28 mouse cellular contexts compared by ENCODE assay signal in the genomic region with DNA sequence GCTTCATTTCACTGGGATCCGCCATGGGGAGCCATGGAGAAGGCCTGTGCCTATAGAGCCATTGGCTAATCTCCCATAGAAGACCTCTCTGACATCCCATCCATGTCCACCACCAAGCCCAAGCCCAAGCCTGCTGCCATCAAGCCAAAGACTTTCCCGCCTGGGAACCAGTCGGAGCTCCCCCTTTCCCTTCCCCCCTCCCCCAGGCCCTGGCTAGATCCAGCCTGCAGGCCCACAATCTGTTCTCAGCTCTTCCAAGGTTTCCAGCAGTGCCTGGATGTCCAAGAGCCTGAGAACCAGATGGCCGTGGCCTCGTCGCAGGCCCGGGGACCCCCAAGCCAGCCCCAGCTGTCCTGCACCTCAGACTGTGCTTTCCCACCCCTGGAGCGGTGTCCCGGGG.
"Had no signal": no experiment of that assay in that cellular context is flagged by ENCODE, and none has a peak within 500 bp of the region (broad histone marks: within the 10 kb centered on the region; RNA-seq: fewer than 3 reads in every experiment).

No protein-coding gene starts in this region.

- DNase-seq: left cerebral cortex, postnatal 4 days; liver; liver, embryonic 13.5 days; liver, postnatal 0 days; lung, adult 18-20 months; lung, adult 2 months; lung, embryonic 14.5 days; lung, postnatal 10 days; lung, postnatal 14 days; lung, postnatal 36 days; lung, postnatal 4 days; midbrain, embryonic 14.5 days had no signal

- H3K27me3 ChIP-seq: limb, embryonic 12.5 days; limb, embryonic 13.5 days; limb, embryonic 15.5 days; liver, embryonic 12.5 days; liver, embryonic 13.5 days; liver, embryonic 15.5 days; lung, embryonic 15.5 days; megakaryocyte, embryonic 14.5 days; midbrain, embryonic 12.5 days; midbrain, embryonic 13.5 days; midbrain, embryonic 15.5 days; neural tube, embryonic 12.5 days had no signal

- H3K27ac ChIP-seq: limb, embryonic 10.5 days; limb, embryonic 12.5 days; limb, embryonic 13.5 days; limb, embryonic 15.5 days; liver, embryonic 12.5 days; liver, embryonic 13.5 days; liver, embryonic 14.5 days; liver, embryonic 15.5 days; lung, embryonic 15.5 days; macrophage; midbrain, embryonic 10.5 days; midbrain, embryonic 12.5 days; midbrain, embryonic 13.5 days; midbrain, embryonic 15.5 days; neural tube, embryonic 12.5 days had no signal

- H3K9me3 ChIP-seq: limb, embryonic 10.5 days; limb, embryonic 12.5 days; limb, embryonic 13.5 days; limb, embryonic 15.5 days; liver, embryonic 12.5 days; liver, embryonic 13.5 days; liver, embryonic 15.5 days; lung, embryonic 15.5 days; megakaryocyte, embryonic 14.5 days; midbrain, embryonic 10.5 days; midbrain, embryonic 12.5 days; midbrain, embryonic 13.5 days; midbrain, embryonic 15.5 days; neural tube, embryonic 12.5 days had no signal

- H3K4me3 ChIP-seq: limb, embryonic 10.5 days; limb, embryonic 12.5 days; limb, embryonic 13.5 days; limb, embryonic 15.5 days; liver, embryonic 12.5 days; liver, embryonic 13.5 days; liver, embryonic 15.5 days; lung, embryonic 15.5 days; megakaryocyte, embryonic 14.5 days; midbrain, embryonic 10.5 days; midbrain, embryonic 12.5 days; midbrain, embryonic 13.5 days; midbrain, embryonic 15.5 days; myocyte; neural tube, embryonic 12.5 days had no signal

- H3K36me3 ChIP-seq: limb, embryonic 10.5 days; limb, embryonic 12.5 days; limb, embryonic 13.5 days; limb, embryonic 15.5 days; liver, embryonic 12.5 days; liver, embryonic 13.5 days; liver, embryonic 15.5 days; lung, embryonic 15.5 days; midbrain, embryonic 10.5 days; midbrain, embryonic 12.5 days; midbrain, embryonic 13.5 days; midbrain, embryonic 15.5 days; neural tube, embryonic 12.5 days had no signal

- H3K4me1 ChIP-seq: limb, embryonic 10.5 days; limb, embryonic 12.5 days; limb, embryonic 13.5 days; limb, embryonic 15.5 days; liver, embryonic 12.5 days; liver, embryonic 13.5 days; liver, embryonic 15.5 days; lung, embryonic 15.5 days; megakaryocyte, embryonic 14.5 days; midbrain, embryonic 10.5 days; midbrain, embryonic 12.5 days; midbrain, embryonic 13.5 days; midbrain, embryonic 15.5 days; neural tube, embryonic 12.5 days had no signal
